Mouse (Mus musculus) myocyte (in vitro differentiated cells): ENCODE results near the gene Gm49394.

ENCODE experiments used
- POLR2A ChIP-seq: IDR thresholded peaks from one replicate; pipeline ENCODE4 v1.6.1; 2011; ENCODE audit warnings: low read depth, mild to moderate bottlenecking, control low read depth, moderate library complexity; ENCODE audit not compliant: insufficient read length
- POLR2AphosphoS2 ChIP-seq: IDR thresholded peaks from one replicate; pipeline ENCODE4 v1.6.1; 2011; ENCODE audit warnings: low read depth, control low read depth; ENCODE audit not compliant: insufficient read length

GRCm38 (mm10) chr7:142646676-142647075, 23.1 kb downstream of the Gm49394 start:
- TF ChIP-seq POLR2A (no peak), POLR2AphosphoS2 (no peak)
